Mouse (Mus musculus) intestine, embryonic 16.5 days (tissue): ENCODE measurements around the gene Gm49395. TPM values are rescaled to one million over a fixed set of nuclear protein-coding genes. Genes with fewer than 3 reads are reported as not detected.
A peak's percentile ranks its signal among the peaks of the same experiment; 100 is the strongest.

Experiments
- ATAC-seq: fragments of 200-750 bp; cut with Nextera tagmentation; 2 replicates; pipeline ENCODE4 v1.8.0; 2017; ENCODE audit warnings: moderate TSS enrichment, moderate library complexity
- H3K27ac ChIP-seq: fragments of 300-500 bp; sonication (generic); 2 replicates; pipeline ENCODE4 v1.5.1; 2014; ENCODE audit warnings: mild to moderate bottlenecking, low read length
- H3K27me3 ChIP-seq: fragments of 300-500 bp; sonication (generic); replicated peaks from 2 replicates; pipeline ENCODE4 v1.6.1; 2014; ENCODE audit warnings: low read length, control low read depth, mixed read lengths; ENCODE audit not compliant: control insufficient read depth, insufficient read depth
- H3K36me3 ChIP-seq: fragments of 300-500 bp; sonication (generic); 2 replicates; pipeline ENCODE4 v1.6.1; 2014; ENCODE audit warnings: low read length, control low read depth; ENCODE audit not compliant: control insufficient read depth, insufficient read depth
- H3K4me1 ChIP-seq: fragments of 300-500 bp; sonication (generic); 2 replicates; pipeline ENCODE4 v1.6.1; 2014; ENCODE audit warnings: low read length, control low read depth, mixed read lengths; ENCODE audit not compliant: control insufficient read depth, insufficient read depth
- H3K4me2 ChIP-seq: fragments of 300-500 bp; sonication (generic); 2 replicates; pipeline ENCODE4 v1.6.1; 2014; ENCODE audit warnings: low read depth, low read length, control low read depth
- H3K4me3 ChIP-seq: fragments of 300-500 bp; sonication (generic); 2 replicates; pipeline ENCODE4 v1.5.1; 2014; ENCODE audit warnings: mild to moderate bottlenecking, low read length
- H3K9ac ChIP-seq: fragments of 300-500 bp; sonication (generic); 2 replicates; pipeline ENCODE4 v1.6.1; 2014; ENCODE audit warnings: low read depth, low read length
- H3K9me3 ChIP-seq: fragments of 300-500 bp; sonication (generic); 2 replicates; pipeline ENCODE4 v1.6.1; 2016; ENCODE audit warnings: low read length, control low read depth; ENCODE audit not compliant: control insufficient read depth
- WGBS: fragments of 180-500 bp; shearing (Covaris S2); extraction: QIAGEN DNeasy Blood & Tissue Kit; methylation state at CpG from one replicate; pipeline ENCODE4 v1.1.7; 2014; 5-methylcytosine and 5-hydroxymethylcytosine counted together
- polyA plus RNA-seq: library from polyadenylated mRNA; unstranded; fragments of >200 nt; fragmentation: Nextera tagmentation; extraction: Ambion mirVana; gene quantifications from 2 replicates; pipeline ENCODE4 v1.2.1, GENCODE M21; 2015

The Gm49395 gene
- polyA plus RNA-seq, result 5.5 and 5.9 TPM in 2 replicates

DNA sequence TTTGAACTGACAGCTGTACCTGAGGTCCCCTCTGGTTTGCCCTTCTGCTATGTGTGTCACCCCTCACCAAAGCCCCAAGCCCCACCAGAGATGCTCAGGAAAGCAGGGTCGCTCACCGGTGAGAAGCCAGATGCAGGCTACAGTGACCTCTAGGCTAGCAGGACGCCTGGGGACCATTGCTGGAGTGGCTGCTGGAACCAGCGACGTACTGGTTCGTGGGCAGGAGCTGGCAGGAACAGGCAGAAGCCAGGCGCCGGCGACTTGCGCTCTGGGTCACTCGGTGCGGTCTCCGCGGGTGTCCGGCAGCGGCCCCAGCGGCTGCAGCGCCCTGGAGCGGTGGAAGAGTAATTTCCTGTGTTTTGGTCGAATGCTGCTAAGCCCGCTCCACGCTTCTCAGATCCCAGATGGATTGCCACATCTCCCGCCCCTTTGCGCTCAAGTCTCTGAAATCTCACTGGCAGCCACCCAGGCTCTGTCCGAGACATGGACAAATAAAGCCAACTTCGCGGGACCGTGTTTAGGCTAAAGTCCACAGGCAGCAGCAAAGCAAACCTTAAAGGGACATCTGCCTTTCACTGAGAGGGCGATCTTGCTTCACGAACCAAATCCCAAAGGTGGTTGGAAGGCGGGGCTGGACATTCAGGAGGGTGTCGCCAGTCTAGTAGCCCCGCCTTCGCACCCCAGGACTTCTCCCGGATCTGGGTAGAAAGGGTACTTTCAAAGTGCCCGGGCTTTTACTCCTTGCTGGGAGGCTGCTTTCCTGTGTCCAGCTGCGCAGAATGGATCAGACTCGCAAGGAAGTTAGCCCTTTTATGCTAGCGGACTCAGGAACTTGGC is at the start of gene Gm49395, which contains the start of gene Itga1:
Gene Gm49395, minus strand, starts transcription at position 567 of the 837 bp plus-strand sequence.
Gene Itga1, minus strand, starts transcription at position 610 of the 837 bp plus-strand sequence.
- Histone ChIP-seq H3K4me1 (no peaks in the 10 kb centered on the region), H3K4me2 (peak within 1 kb of the TSS; percentile 80), H3K9ac (peak within 1 kb of the TSS; percentile 72), H3K9me3 (no peaks in the 10 kb centered on the region), H3K4me3 (peak within 1 kb of the TSS; percentile 60), H3K36me3 (no peaks in the 10 kb centered on the region; the same call in 1 of the 2 replicates), H3K27ac (peak within 1 kb of the TSS; percentile 82), H3K27me3 (no peaks in the 10 kb centered on the region)
- under 1% methylated on average over 39 of the region's 39 CpGs for WGBS
- ATAC-seq, result peak; percentile 95

DNA sequence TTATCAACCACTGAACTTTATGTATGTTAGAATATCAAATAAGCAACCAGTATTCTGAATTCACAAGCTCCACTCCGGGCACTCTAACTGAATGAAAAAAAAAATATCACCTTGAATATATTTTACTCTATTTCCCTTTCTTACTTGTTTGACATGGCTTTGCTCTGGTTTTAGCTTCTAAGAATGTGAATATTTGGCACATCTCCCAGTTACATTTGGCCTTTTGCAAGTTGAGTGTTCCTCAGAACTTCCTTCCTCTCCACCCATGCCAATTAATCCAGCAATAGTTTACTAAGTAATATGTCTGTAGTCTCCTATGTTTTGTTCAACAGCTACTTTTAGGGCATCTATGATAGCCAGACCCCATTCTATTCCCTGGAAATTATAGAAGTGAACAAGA is 48.9 kb upstream of the Gm49395 start:
- Histone ChIP-seq H3K4me3 (no peak overlapping the region), H3K36me3 (no peaks in the 10 kb centered on the region), H3K9ac (no peak overlapping the region), H3K4me1 (no peaks in the 10 kb centered on the region), H3K27me3 (no peaks in the 10 kb centered on the region), H3K27ac (no peak overlapping the region), H3K9me3 (no peaks in the 10 kb centered on the region), H3K4me2 (no peak overlapping the region)
- 83% methylated on average over 1 of the region's 1 CpGs for WGBS
- ATAC-seq, result no peak

DNA sequence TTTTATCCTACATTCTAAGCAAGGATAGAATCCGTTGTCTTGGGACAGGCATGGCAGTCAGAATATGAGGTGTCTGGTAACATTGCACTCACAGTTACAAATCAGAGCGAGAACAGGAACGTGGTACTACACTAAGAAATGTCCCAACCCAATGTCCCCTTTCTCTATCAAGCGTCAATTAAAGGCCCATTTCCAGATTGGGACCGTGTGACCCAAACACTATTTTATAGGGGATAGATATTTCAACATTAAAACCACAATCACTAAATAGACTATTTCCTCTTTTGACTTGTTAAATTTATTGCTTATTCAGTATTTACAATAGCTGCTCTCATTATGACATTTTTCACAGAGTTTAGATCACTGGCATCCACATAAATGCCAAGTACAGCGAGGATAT is 48.1 kb upstream of the Gm49395 start:
- Histone ChIP-seq H3K27me3 (no peaks in the 10 kb centered on the region), H3K4me3 (no peak overlapping the region), H3K36me3 (no peaks in the 10 kb centered on the region), H3K27ac (no peak overlapping the region), H3K9ac (no peak overlapping the region), H3K4me1 (no peaks in the 10 kb centered on the region), H3K9me3 (no peaks in the 10 kb centered on the region), H3K4me2 (no peak overlapping the region)
- no peak for ATAC-seq
- WGBS, result 89% methylated on average over 6 of the region's 6 CpGs

DNA sequence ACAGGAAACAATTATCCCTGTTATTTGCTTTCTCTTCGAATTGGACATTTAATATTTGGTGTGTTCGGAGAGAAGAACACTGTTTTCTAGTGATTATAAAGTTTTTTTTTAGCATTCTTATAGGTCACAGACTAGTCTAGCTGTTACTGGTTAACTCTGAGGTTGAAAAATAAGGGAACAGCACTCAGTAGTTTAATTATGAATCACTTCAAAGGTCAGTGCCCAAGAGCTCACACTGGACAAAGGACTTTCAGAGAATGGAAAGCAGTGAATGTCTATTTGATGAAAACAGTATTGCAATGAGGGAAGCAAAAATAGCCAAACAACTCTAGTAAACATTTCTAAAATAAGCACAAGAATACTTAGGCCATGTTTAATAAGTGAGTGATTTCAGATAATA is 41.9 kb upstream of the Gm49395 start:
- Histone ChIP-seq H3K27ac (no peak overlapping the region), H3K4me2 (no peak overlapping the region), H3K4me1 (no peaks in the 10 kb centered on the region), H3K9me3 (no peaks in the 10 kb centered on the region), H3K4me3 (no peak overlapping the region), H3K9ac (no peak overlapping the region), H3K27me3 (no peaks in the 10 kb centered on the region), H3K36me3 (no peaks in the 10 kb centered on the region)
- 85% methylated on average over 2 of the region's 2 CpGs for WGBS
- no peak for ATAC-seq

DNA sequence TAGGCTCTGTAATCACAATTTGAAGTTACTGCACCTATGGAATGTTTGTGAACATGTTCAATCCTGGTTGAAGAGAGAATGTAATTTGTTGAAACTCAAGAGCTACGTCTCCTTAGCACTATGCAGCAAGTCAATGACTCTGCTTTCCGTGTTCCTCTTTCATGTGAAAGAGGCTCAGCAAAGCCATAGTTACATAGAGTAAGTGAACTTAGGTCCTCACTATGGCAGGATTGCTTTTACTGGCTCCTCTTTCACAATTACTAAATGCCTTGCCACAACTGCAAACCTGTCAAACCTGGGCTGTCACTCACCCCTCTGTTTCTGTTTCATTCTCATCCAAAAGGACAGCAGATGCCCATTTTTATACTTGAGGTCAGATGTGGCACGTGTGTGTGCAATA is 40.3 kb upstream of the Gm49395 start:
- no peaks in the 10 kb centered on the region for H3K9me3 ChIP-seq
- no peak for ATAC-seq
- H3K4me3 ChIP-seq, result no peak overlapping the region
- H3K4me1 ChIP-seq, result no peaks in the 10 kb centered on the region
- H3K27me3 ChIP-seq, result no peaks in the 10 kb centered on the region
- no peaks in the 10 kb centered on the region for H3K36me3 ChIP-seq
- no peak overlapping the region for H3K9ac ChIP-seq
- 86% methylated on average over 3 of the region's 3 CpGs for WGBS
- no peak overlapping the region for H3K27ac ChIP-seq
- H3K4me2 ChIP-seq, result no peak overlapping the region

DNA sequence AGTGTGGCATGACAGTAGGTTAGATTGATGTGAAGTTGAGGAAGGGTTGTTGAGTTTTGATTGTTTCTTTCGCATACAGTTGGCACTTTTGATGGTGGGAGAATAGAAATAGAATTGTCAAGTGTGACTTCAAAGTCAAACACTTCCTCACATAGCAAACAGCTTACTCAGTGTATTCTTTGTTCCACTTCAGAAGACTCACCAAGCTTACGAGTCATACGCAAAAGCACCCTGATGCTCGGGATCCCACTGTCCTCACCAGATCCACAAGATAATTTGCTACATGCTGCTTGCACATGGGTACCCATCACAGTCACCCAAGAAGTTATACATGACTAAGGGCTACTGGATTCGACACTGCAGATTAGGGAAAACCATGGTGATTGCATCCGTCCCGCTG is 36.8 kb upstream of the Gm49395 start:
- Histone ChIP-seq H3K4me3 (no peak overlapping the region), H3K4me2 (no peak overlapping the region), H3K9ac (no peak overlapping the region), H3K27ac (no peak overlapping the region), H3K27me3 (no peaks in the 10 kb centered on the region), H3K36me3 (no peaks in the 10 kb centered on the region), H3K9me3 (no peaks in the 10 kb centered on the region), H3K4me1 (no peaks in the 10 kb centered on the region)
- no peak for ATAC-seq
- 92% methylated on average over 7 of the region's 7 CpGs for WGBS

DNA sequence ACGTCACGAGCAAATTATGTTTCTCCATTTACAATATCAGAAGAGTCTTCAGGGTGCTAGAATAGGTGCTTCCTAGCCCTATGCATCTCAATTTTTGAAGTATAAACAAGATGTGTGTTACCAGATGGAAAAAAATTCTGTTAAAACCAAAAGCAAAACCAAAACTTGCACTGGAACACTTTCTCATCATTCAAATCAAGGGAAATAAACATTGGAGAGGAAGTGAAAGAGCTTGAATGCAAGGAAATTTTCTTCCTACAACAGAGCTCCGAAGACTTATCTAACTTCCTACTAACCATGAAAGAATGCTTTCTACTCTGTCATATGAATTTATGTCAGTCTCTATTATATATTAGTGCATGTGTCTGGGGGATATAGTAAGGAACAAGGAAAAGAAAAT is 35.0 kb upstream of the Gm49395 start:
- 72% methylated on average over 3 of the region's 3 CpGs for WGBS
- no peak overlapping the region for H3K27ac ChIP-seq
- ATAC-seq, result no peak
- H3K4me3 ChIP-seq, result no peak overlapping the region
- H3K4me1 ChIP-seq, result no peaks in the 10 kb centered on the region
- H3K27me3 ChIP-seq, result no peaks in the 10 kb centered on the region
- H3K4me2 ChIP-seq, result no peak overlapping the region
- no peak overlapping the region for H3K9ac ChIP-seq
- no peaks in the 10 kb centered on the region for H3K9me3 ChIP-seq
- no peaks in the 10 kb centered on the region for H3K36me3 ChIP-seq

DNA sequence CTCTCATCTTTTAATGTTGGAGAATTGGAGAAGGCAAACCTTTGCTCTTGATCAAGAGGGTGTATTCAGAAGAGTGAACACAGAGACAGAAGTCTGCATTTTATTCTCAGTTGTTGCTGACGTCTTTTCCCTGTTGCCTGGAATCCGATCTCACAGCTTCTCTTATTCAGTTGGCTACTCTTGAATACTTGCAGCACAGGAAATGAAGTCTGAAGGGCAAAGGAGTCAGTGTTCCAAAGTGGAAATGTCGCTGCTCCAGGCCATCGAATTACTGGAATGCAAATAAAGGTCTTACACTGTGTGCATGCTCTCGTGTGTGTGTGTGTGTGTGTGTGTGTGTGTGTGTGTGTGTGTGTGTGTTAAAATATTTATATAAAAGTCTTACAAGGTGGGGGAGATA is 30.7 kb upstream of the Gm49395 start:
- Histone ChIP-seq H3K9me3 (no peaks in the 10 kb centered on the region), H3K4me1 (no peaks in the 10 kb centered on the region), H3K36me3 (no peaks in the 10 kb centered on the region), H3K9ac (no peak overlapping the region), H3K27me3 (no peaks in the 10 kb centered on the region), H3K27ac (no peak overlapping the region), H3K4me2 (no peak overlapping the region), H3K4me3 (no peak overlapping the region)
- WGBS, result 25% methylated on average over 5 of the region's 5 CpGs
- ATAC-seq, result no peak

DNA sequence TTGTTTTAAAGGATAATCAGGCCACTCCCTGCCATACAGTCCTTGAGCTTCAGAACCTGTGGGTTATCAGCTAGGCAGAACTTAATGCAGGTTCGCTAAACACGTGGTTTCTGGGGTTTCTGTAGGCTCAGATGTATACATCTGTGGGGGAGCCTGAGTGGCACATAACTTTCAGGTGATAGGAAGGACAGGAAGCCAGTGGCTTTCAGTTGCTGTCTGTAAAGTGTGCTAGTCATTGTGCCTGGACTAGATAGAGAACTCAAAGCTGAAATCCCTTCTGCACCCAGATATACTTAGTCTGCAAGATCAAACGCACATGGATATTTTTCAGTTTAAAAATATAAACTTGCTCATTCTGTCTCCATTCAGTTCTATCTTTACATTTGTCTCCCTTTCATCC is 29.7 kb upstream of the Gm49395 start:
- 63% methylated on average over 3 of the region's 3 CpGs for WGBS
- ATAC-seq, result no peak
- no peaks in the 10 kb centered on the region for H3K4me1 ChIP-seq

More for the DNA sequence above, 29.7 kb upstream of the Gm49395 start:
- no peaks in the 10 kb centered on the region for H3K9me3 ChIP-seq
- H3K36me3 ChIP-seq, result no peaks in the 10 kb centered on the region
- H3K4me2 ChIP-seq, result no peak overlapping the region
- H3K27me3 ChIP-seq, result no peaks in the 10 kb centered on the region
- no peak overlapping the region for H3K9ac ChIP-seq
- no peak overlapping the region for H3K4me3 ChIP-seq
- no peak overlapping the region for H3K27ac ChIP-seq
